Mouse (Mus musculus): ENCODE measurements around the gene Rcsd1. TPM values are rescaled to one million over a fixed set of nuclear protein-coding genes. Genes with fewer than 3 reads are reported as not detected.

Rcsd1 gene
- total and polyA plus RNA-seq, 2 experiments from 2014 or later: 7.6 to 8.0 TPM

GRCm38 (mm10) chr1:165675167-165675566 is 34.4 kb downstream of the Rcsd1 start:
- Histone ChIP-seq H3K9ac (replicated peaks; ENCODE audit: low read length, poor library complexity, severe bottlenecking) (no peak overlapping the region), H3K4me3 (ENCODE audit: low read depth, low read length) (no peak overlapping the region), H3K27ac (ENCODE audit: low read depth, low read length) (no peak overlapping the region), H3K9me3 (ENCODE audit: low read length) (no peaks in the 10 kb centered on the region), H3K4me1 (ENCODE audit: insufficient read depth, low read length) (no peaks in the 10 kb centered on the region), H3K36me3 (ENCODE audit: insufficient read depth, low read length) (no peaks in the 10 kb centered on the region), H3K27me3 (ENCODE audit: insufficient read depth, low read length) (no peaks in the 10 kb centered on the region), H3K4me2 (ENCODE audit: low read depth, low read length, poor library complexity, severe bottlenecking) (no peak overlapping the region)
- DNase-seq (ENCODE audit: low spot score): no peak
- TF ChIP-seq CTCF (IDR thresholded peaks at IDR 0.05): no peak
- ATAC-seq (ENCODE audit: low FRiP score): no peak
- WGBS: 94% methylated on average over 9 of the region's 9 CpGs

GRCm38 (mm10) chr1:165672355-165672754 is 37.2 kb downstream of the Rcsd1 start:
- ATAC-seq (ENCODE audit: low FRiP score): no peak
- no peak for DNase-seq (ENCODE audit: low spot score)
- Histone ChIP-seq H3K4me2 (ENCODE audit: low read depth, low read length, poor library complexity, severe bottlenecking) (no peak overlapping the region), H3K4me3 (ENCODE audit: low read depth, low read length) (no peak overlapping the region), H3K36me3 (ENCODE audit: insufficient read depth, low read length) (no peaks in the 10 kb centered on the region), H3K9me3 (ENCODE audit: low read length) (no peaks in the 10 kb centered on the region), H3K27me3 (ENCODE audit: insufficient read depth, low read length) (no peaks in the 10 kb centered on the region), H3K9ac (replicated peaks; ENCODE audit: low read length, poor library complexity, severe bottlenecking) (no peak overlapping the region), H3K27ac (ENCODE audit: low read depth, low read length) (no peak overlapping the region), H3K4me1 (ENCODE audit: insufficient read depth, low read length) (no peaks in the 10 kb centered on the region)
- no peak for TF ChIP-seq CTCF (IDR thresholded peaks at IDR 0.05)
- WGBS: 73% methylated on average over 9 of the region's 9 CpGs

- no peak for TF ChIP-seq CTCF (IDR thresholded peaks at IDR 0.05)
- ATAC-seq (ENCODE audit: low FRiP score) (no peak), DNase-seq (ENCODE audit: low spot score) (no peak)
- WGBS: 80% methylated on average over 6 of the region's 6 CpGs
- Histone ChIP-seq H3K27ac (ENCODE audit: low read depth, low read length) (no peak overlapping the region), H3K27me3 (ENCODE audit: insufficient read depth, low read length) (no peaks in the 10 kb centered on the region), H3K36me3 (ENCODE audit: insufficient read depth, low read length) (no peaks in the 10 kb centered on the region), H3K4me3 (ENCODE audit: low read depth, low read length) (no peak overlapping the region), H3K9ac (replicated peaks; ENCODE audit: low read length, poor library complexity, severe bottlenecking) (no peak overlapping the region), H3K9me3 (ENCODE audit: low read length) (no peaks in the 10 kb centered on the region), H3K4me1 (ENCODE audit: insufficient read depth, low read length) (no peaks in the 10 kb centered on the region), H3K4me2 (ENCODE audit: low read depth, low read length, poor library complexity, severe bottlenecking) (no peak overlapping the region)
Observed at GRCm38 (mm10) chr1:165670056-165670455, 39.5 kb downstream of the Rcsd1 start.

- no peaks in the 10 kb centered on the region for H3K27me3 ChIP-seq (ENCODE audit: insufficient read depth, low read length)
- H3K4me2 ChIP-seq (ENCODE audit: low read depth, low read length, poor library complexity, severe bottlenecking): no peak overlapping the region
- no peak overlapping the region for H3K27ac ChIP-seq (ENCODE audit: low read depth, low read length)
- H3K9ac ChIP-seq (replicated peaks; ENCODE audit: low read length, poor library complexity, severe bottlenecking): no peak overlapping the region
- ATAC-seq (ENCODE audit: low FRiP score): no peak
- no peaks in the 10 kb centered on the region for H3K9me3 ChIP-seq (ENCODE audit: low read length)
- DNase-seq (ENCODE audit: low spot score): no peak
- WGBS: 84% methylated on average over 4 of the region's 4 CpGs
- no peak overlapping the region for H3K4me3 ChIP-seq (ENCODE audit: low read depth, low read length)
- no peaks in the 10 kb centered on the region for H3K36me3 ChIP-seq (ENCODE audit: insufficient read depth, low read length)
- H3K4me1 ChIP-seq (ENCODE audit: insufficient read depth, low read length): no peaks in the 10 kb centered on the region
- no peak for TF ChIP-seq CTCF (IDR thresholded peaks at IDR 0.05)
Observed at GRCm38 (mm10) chr1:165668904-165669303, 40.7 kb downstream of the Rcsd1 start.

GRCm38 (mm10) chr1:165667380-165667779 is 42.2 kb downstream of the Rcsd1 start:
- Histone ChIP-seq H3K36me3 (ENCODE audit: insufficient read depth, low read length) (no peaks in the 10 kb centered on the region), H3K27me3 (ENCODE audit: insufficient read depth, low read length) (no peaks in the 10 kb centered on the region), H3K9ac (replicated peaks; ENCODE audit: low read length, poor library complexity, severe bottlenecking) (no peak overlapping the region), H3K9me3 (ENCODE audit: low read length) (no peaks in the 10 kb centered on the region), H3K4me1 (ENCODE audit: insufficient read depth, low read length) (no peaks in the 10 kb centered on the region), H3K27ac (ENCODE audit: low read depth, low read length) (no peak overlapping the region), H3K4me2 (ENCODE audit: low read depth, low read length, poor library complexity, severe bottlenecking) (no peak overlapping the region), H3K4me3 (ENCODE audit: low read depth, low read length) (no peak overlapping the region)
- no peak for ATAC-seq (ENCODE audit: low FRiP score)
- DNase-seq (ENCODE audit: low spot score): no peak
- WGBS: 68% methylated on average over 13 of the region's 13 CpGs
- TF ChIP-seq CTCF (IDR thresholded peaks at IDR 0.05): no peak

- no peak for TF ChIP-seq CTCF (IDR thresholded peaks at IDR 0.05)
- no peak for DNase-seq (ENCODE audit: low spot score)
- H3K4me1 ChIP-seq (ENCODE audit: insufficient read depth, low read length): no peaks in the 10 kb centered on the region
- H3K36me3 ChIP-seq (ENCODE audit: insufficient read depth, low read length): no peaks in the 10 kb centered on the region
- H3K9me3 ChIP-seq (ENCODE audit: low read length): no peaks in the 10 kb centered on the region
- no peaks in the 10 kb centered on the region for H3K27me3 ChIP-seq (ENCODE audit: insufficient read depth, low read length)
- H3K27ac ChIP-seq (ENCODE audit: low read depth, low read length): no peak overlapping the region
- 96% methylated on average over 6 of the region's 6 CpGs for WGBS
- ATAC-seq (ENCODE audit: low FRiP score): no peak
- no peak overlapping the region for H3K9ac ChIP-seq (replicated peaks; ENCODE audit: low read length, poor library complexity, severe bottlenecking)
- no peak overlapping the region for H3K4me3 ChIP-seq (ENCODE audit: low read depth, low read length)
- no peak overlapping the region for H3K4me2 ChIP-seq (ENCODE audit: low read depth, low read length, poor library complexity, severe bottlenecking)
Observed at GRCm38 (mm10) chr1:165666944-165667343, 42.6 kb downstream of the Rcsd1 start.
